ENCODE assay signal across 15 mouse cellular contexts in genomic region chr5:131241689-131242088, GRCm38 (mm10).
DNase-seq lines count a peak whose midpoint lies in the region; ATAC-seq lines count a peak whose summit lies in the region.
"Had no signal": no experiment of that assay in that cellular context is flagged by ENCODE, and none has a peak within 500 bp of the region (broad histone marks: within the 10 kb centered on the region; RNA-seq: fewer than 3 reads in every experiment).

No protein-coding gene starts in this region.

- no peaks in the 10 kb centered on the region for H3K36me3 ChIP-seq in embryonic facial prominence, embryonic 10.5 days (replicated peaks)
- H3K36me3 ChIP-seq: hindbrain, embryonic 10.5 days; limb, embryonic 10.5 days; liver, embryonic 15.5 days; midbrain, embryonic 15.5 days had no signal

- H3K27me3 ChIP-seq in embryonic facial prominence, embryonic 10.5 days (replicated peaks; ENCODE audit: low read depth, poor library complexity, severe bottlenecking) = no peaks in the 10 kb centered on the region
- H3K27me3 ChIP-seq: liver, embryonic 15.5 days; midbrain, embryonic 15.5 days had no signal

- no peak for ATAC-seq in monocyte, adult 5-6 weeks (replicated peaks; ENCODE audit: insufficient number of reproducible peaks, low FRiP score, low TSS enrichment, poor library complexity, severe bottlenecking)
- ATAC-seq: forebrain, embryonic 16.5 days; intestine, postnatal 0 days; midbrain, embryonic 15.5 days had no signal

- no peaks in the 10 kb centered on the region for H3K9me3 ChIP-seq in embryonic facial prominence, embryonic 10.5 days
- H3K9me3 ChIP-seq: hindbrain, embryonic 10.5 days; limb, embryonic 10.5 days; liver, embryonic 15.5 days; midbrain, embryonic 15.5 days had no signal

- DNase-seq in adrenal gland, postnatal 10 days = peak; percentile 9
- no peak for DNase-seq in adrenal gland, adult 2 months
- peak; percentile 23 to 25 for DNase-seq in heart, postnatal 10 days
- DNase-seq in heart, adult 9 months (ENCODE audit: low spot score in 2 of 2) = no peak
- peak; percentile 20 to 30 for DNase-seq in left cerebral cortex, adult 9 months (ENCODE audit: low spot score in 2 of 2)
- no peak for DNase-seq in left cerebral cortex, postnatal 10 days (ENCODE audit: extremely low spot score in 1 of 2, low spot score in 2 of 2)
- peak; percentile 3 for DNase-seq in embryonic facial prominence, embryonic 10.5 days (ENCODE audit: low spot score)
- DNase-seq: thymus, postnatal 14 days had no signal

- no peak overlapping the region for H3K4me3 ChIP-seq in embryonic facial prominence, embryonic 10.5 days
- H3K4me3 ChIP-seq: hindbrain, embryonic 10.5 days; limb, embryonic 10.5 days; liver, embryonic 15.5 days; midbrain, embryonic 15.5 days had no signal

- intact Hi-C loops in heart, postnatal 10 days (cut with DNase I) = no loop called here
- intact Hi-C loops in left cerebral cortex, postnatal 10 days (cut with DNase I) = no loop called here

- H3K27ac ChIP-seq in embryonic facial prominence, embryonic 10.5 days (replicated peaks) = no peak overlapping the region
- H3K27ac ChIP-seq: hindbrain, embryonic 10.5 days; limb, embryonic 10.5 days; liver, embryonic 15.5 days; midbrain, embryonic 15.5 days had no signal

- H3K4me1 ChIP-seq in embryonic facial prominence, embryonic 10.5 days = no peaks in the 10 kb centered on the region
- H3K4me1 ChIP-seq: hindbrain, embryonic 10.5 days; liver, embryonic 15.5 days; midbrain, embryonic 15.5 days had no signal

- WGBS in embryonic facial prominence, embryonic 10.5 days = 90% methylated on average over 4 of the region's 4 CpGs

Comparison
In these comparisons a context has a peak if more than half of its experiments do, and no peak if none do; other contexts are left out.
1. DNase-seq: peak in adrenal gland, postnatal 10 days (single experiment), heart, postnatal 10 days (2 of 2), left cerebral cortex, adult 9 months (2 of 2) and embryonic facial prominence, embryonic 10.5 days (single experiment); none in adrenal gland, adult 2 months (single experiment), heart, adult 9 months (0 of 2) and left cerebral cortex, postnatal 10 days (0 of 2).